Mouse (Mus musculus) spleen, adult 12 weeks (tissue): ENCODE measurements around the gene Slc29a2.

ENCODE experiments used
- DNase-seq: peaks from one replicate; pipeline ENCODE4 v3.0.0; 2022; ENCODE audit warnings: low spot score

The Slc29a2 gene

DNA sequence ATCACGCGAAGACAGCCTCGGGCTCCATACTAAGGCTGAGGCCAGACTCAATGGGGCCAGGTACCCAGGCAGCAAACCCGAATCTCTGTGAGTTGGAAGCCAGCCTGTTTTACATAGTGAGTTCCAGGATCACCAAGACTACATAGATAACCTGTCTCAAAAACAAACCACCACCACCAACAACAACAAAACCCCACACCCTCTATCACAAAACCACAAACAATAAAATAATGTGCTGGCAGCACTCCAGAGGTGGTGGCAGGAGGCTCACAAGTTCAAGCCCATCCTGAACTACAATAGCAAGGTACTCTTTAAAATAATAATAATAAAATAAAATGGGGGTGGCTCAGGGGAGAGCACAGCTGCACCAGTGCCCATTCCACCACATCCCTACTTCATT, 12.9 kb downstream of the Slc29a2 start:
- DNase-seq, result no peak

- DNase-seq, result peak; percentile 27
Measured at GRCm38 (mm10) chr19:5037678-5038571, 14.3 kb downstream of the Slc29a2 start.

DNA sequence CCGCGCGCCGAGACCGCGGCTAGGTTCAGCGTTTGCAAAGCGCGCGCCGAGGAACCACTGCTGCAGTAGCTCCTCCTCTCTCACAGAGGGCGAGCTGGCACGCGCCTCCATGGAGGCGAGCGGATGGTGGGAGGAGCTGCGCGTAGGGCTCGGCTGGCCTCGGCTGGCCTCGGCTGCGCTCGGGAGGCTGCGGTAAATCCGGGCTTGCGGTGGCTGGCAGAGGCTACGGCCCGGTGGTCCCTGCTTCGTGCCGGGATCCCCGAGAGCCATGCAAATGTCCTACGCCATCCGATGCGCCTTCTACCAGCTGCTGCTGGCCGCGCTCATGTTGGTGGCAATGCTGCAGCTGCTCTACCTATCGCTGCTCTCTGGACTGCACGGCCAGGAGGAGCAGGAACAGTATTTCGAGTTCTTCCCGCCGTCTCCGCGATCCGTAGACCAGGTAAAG, 15.1 kb downstream of the Slc29a2 start, which contains the start of the genes B4gat1 and AC124502.3:
TSS of gene B4gat1 (plus strand) at position 118 of the 448 bp plus-strand sequence.
TSS of gene AC124502.3 (plus strand) at position 183 of the 448 bp plus-strand sequence.
- DNase-seq, result peak; percentile 67

DNA sequence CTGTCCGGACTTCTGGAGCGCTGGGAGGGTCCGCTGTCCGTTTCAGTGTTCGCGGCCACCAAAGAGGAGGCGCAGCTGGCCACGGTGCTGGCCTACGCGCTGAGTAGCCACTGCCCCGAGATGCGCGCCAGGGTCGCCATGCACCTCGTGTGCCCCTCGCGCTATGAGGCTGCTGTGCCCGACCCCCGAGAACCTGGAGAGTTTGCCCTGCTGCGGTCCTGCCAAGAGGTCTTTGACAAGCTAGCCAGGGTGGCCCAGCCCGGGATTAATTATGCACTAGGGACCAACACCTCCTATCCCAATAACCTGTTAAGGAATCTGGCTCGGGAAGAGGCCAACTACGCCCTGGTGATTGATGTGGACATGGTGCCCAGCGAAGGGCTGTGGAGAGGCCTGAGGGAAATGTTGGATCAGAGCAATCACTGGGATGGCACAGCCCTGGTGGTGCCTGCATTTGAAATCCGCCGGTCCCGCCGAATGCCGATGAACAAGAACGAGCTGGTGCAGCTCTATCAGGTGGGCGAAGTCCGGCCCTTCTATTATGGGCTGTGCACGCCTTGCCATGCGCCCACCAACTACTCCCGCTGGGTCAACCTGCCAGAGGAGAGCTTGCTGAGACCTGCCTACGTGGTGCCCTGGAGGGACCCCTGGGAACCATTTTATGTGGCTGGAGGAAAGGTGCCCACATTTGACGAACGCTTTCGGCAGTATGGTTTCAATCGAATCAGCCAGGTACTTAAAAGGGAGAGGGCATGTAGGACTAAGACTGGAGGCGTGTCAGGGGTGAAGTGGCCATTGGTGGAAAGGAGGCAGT, 15.8 kb downstream of the Slc29a2 start:
- DNase-seq, result no peak

DNA sequence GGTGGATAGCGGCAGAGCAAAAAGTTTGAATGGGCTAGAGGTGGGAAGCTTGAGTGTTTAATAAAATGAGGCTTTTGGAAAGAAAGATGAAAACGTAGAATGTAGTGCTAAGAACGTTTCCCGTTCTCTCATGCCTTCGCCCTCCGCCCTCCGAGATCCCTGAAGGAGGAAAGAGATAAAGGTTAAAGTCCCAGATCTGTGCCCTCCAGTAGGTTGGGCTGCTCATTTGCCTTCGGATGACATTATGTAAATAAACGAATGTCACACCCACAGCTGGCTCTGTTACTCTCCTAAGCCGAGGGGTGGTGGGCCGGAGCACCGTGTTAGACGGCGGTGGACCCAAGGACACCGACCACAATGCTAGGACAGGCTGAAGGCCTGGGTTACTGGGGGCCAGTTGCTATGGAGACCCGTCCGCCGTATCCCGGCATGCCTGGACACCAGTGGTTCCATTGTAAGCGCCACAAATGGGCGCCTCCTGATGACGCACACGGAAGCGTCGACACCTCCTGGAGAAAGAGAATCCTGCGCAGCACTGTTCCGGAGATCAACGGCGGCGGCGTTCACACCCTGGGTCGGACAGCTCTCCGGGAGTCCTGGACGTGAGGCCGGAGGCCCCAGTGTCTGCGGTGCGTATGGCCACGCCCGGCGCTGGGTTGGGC, 17.3 kb downstream of the Slc29a2 start, which contains the start of gene Brms1:
TSS of gene Brms1 (plus strand) at position 493 of the 662 bp plus-strand sequence.
- peak; percentile 81 for DNase-seq

DNA sequence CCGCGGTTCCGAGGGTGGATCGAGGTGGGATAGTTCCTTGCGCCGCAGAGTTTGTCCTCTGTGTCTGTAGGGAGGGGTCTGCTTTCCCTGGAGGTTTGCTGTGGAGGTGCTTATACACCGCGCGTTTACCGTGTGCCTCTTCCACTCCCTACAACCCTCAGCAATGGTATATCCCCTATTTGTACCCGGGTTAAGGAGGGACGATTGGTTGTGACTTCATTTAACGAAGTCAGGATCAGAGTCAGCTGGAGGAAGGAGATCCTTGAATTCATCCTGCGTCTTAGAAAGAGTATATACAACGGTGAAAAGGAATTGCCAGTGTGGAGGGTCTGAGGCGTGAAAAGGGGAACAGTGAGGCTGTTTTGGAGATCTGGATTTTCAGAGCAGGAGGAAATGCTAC, 17.9 kb downstream of the Slc29a2 start:
- DNase-seq, result no peak

DNA sequence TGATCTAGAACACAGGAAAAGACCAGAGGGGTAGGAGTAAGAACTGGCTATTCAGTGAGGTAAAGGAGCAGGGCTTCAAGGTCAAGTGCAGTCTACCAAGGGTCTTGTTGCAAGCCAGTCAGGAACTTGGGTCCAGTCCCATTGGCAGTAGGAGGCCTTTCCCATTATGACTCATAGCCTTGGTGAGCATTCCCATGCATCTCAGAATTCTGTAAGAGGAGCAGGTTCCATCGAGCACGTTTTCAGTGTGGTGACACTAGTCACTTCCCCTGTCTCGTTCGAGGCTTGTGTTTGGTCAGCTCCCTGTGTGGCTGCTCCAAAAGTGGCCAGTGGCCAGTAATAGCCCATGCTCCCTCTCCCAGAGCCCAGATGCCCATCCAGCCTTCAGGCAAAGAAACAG, 21.9 kb downstream of the Slc29a2 start:
- DNase-seq, result no peak

DNA sequence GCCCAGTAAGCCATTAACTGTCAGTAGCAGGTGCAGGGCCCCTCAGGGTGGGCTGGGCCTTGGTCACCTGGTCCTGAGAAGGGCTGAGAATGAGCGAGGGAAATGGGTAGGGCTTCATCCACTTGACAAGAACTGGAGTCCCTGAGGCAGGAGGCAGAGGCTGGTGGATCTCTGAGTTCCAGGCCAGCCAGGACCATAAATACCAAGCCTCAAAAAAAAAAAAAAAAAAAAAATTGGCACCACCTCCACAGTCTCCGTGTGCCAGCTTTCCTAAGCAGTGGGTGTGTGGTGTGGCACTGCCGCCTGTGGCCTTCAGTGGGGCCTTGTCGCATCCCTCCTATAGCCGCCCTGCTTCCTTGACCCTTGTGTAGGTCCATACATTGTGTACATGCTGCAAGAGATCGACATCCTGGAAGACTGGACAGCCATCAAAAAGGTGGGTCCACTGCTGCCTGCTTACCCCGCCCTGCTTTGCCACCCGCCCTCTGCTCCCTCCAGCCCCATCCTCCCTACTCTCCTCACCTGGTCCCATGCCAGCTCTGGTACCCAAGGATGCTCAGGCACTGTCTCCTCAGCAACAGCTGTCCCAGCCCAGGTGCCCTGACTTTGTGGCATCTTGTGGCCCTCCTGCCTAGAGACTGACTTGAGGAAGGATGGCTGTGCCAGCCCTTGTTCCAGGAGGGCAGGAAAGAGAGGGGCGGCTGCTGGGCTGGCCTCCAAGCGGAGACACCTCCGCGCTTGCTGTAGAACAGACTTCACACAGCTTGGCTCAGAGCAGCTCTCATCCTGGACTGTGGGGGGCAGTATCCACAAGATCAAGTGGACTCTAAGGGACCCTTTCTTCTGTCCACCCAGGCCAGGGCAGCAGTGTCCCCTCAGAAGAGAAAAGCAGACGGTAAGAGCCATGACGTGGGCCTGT, 24.7 kb downstream of the Slc29a2 start:
- no peak for DNase-seq

- DNase-seq, result no peak
Measured at GRCm38 (mm10) chr19:5049325-5049724, 25.7 kb downstream of the Slc29a2 start.

- DNase-seq, result no peak
Measured at GRCm38 (mm10) chr19:5050047-5050905, 26.6 kb downstream of the Slc29a2 start, which contains the start of gene Rin1. Gene Rin1, plus strand, starts transcription at chr19:5050481.

DNA sequence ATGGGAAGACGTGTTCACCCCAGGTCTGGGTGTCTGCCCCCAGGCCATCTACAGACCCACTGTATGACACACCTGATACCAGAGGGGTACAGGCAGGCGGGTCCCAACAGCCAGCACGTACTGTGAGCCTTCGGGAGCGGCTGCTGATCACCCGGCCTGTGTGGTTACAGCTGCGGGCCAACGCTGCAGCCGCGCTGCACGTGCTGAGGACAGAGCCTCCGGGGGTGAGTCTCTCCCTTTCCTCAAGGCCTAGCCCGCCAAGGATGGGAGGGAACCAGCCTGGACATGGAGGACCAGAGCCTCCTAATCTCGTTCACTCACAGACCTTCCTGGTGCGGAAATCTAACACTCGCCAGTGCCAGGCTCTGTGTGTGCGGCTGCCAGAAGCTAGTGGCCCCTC, 27.4 kb downstream of the Slc29a2 start:
- no peak for DNase-seq

GRCm38 (mm10) chr19:5051515-5051914, 27.9 kb downstream of the Slc29a2 start:
- DNase-seq, result no peak

GRCm38 (mm10) chr19:5052166-5052822, 28.6 kb downstream of the Slc29a2 start:
- DNase-seq, result no peak

GRCm38 (mm10) chr19:5052853-5053252, 29.2 kb downstream of the Slc29a2 start:
- DNase-seq, result no peak

GRCm38 (mm10) chr19:5053909-5054308, 30.2 kb downstream of the Slc29a2 start:
- DNase-seq, result no peak

DNA sequence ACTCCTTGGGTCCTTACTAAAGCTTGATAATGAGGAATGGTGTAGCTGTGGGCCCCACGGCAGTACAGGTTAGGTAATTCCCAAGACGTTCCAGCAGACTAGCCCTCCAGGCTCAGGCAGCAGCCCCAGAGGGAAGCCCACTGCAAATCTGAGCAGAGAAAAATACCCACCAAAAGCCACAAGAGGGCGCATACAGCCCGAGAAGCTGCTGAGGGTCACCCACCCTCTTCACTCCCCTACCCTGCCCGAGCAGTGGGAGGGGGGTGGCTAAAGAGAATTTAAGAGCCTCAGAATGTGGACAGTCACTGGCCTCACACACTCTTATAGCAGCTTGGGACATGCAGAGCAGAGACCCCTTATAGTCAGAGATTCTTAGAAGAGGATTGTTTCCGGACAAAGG, 32.6 kb downstream of the Slc29a2 start:
- no peak for DNase-seq

DNA sequence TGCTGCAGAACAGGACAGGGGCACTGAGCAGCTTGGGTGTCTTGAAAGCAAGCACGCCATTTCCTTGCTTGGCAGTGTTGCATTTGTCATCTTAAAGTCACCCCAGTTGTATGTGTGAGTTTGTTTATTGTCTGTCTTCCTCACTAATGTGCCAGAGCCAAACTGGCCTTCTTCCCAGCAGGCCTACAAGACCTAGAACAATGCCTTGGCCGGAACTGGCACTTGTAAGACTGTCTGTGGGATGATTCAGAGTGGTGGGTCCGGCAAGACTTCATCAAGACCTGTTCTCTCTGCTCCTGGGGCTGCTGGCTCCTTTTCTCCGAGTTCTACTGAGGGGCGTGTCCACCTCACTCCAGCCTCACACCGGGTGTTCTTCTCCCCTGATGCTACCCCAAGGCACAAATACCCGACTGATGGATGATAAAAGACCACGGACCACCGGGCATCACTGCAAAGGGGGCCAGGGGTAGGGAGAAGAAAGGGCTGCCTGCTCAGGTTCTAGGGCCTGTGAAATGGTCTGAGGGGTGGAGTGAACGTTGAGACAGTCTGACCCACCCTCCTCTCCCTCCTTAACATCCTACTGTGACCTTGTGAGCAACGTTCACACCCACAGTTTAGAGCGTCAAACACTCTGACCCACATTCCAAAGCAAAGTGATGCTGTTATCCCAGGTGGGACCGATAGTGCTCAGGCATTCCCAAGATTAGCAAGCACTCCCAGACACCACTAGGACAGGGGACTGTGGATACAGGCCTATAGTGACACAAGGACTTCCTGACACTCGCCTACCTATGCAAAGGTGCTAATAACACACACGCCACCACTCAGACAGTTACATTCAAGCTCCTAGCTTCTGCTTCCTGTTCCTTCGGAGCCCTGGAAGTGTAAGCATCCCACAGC, 34.5 kb downstream of the Slc29a2 start:
- DNase-seq, result no peak
